Mouse (Mus musculus) embryonic facial prominence, embryonic 14.5 days (tissue): ENCODE measurements around the gene Sept9. TPM values are rescaled to one million over a fixed set of nuclear protein-coding genes. Genes with fewer than 3 reads are reported as not detected.

Source experiments
- ATAC-seq: fragments of 200-750 bp; cut with Nextera tagmentation; 2 replicates; pipeline ENCODE4 v1.8.0; 2017; ENCODE audit warnings: low read depth, moderate number of reproducible peaks, moderate TSS enrichment
- DNase-seq: peaks from one replicate; pipeline ENCODE4 v3.0.0-alpha.2; 2015; ENCODE audit warnings: low spot score
- H3K27ac ChIP-seq: fragments of 300-500 bp; sonication (generic); replicated peaks from 2 replicates; pipeline ENCODE4 v1.5.1; 2014; ENCODE audit warnings: low read depth, mild to moderate bottlenecking, low read length, moderate library complexity
- H3K27me3 ChIP-seq: fragments of 300-500 bp; sonication (generic); replicated peaks from 2 replicates; pipeline ENCODE4 v1.6.1; 2014; ENCODE audit warnings: low read length; ENCODE audit not compliant: control insufficient read depth, insufficient read depth
- H3K36me3 ChIP-seq: fragments of 300-500 bp; sonication (generic); 2 replicates; pipeline ENCODE4 v1.6.1; 2014; ENCODE audit warnings: low read length, mixed read lengths; ENCODE audit not compliant: control insufficient read depth, insufficient read depth
- H3K4me1 ChIP-seq: fragments of 300-500 bp; sonication (generic); 2 replicates; pipeline ENCODE4 v1.6.1; 2014; ENCODE audit warnings: antibody characterized with exemption, low read length; ENCODE audit not compliant: control insufficient read depth, insufficient read depth
- H3K4me2 ChIP-seq: fragments of 300-500 bp; sonication (generic); 2 replicates; pipeline ENCODE4 v1.6.1; 2014; ENCODE audit warnings: low read depth, mild to moderate bottlenecking, low read length, moderate library complexity, mixed read lengths
- H3K4me3 ChIP-seq: fragments of 300-500 bp; sonication (generic); 2 replicates; pipeline ENCODE4 v1.5.1; 2014; ENCODE audit warnings: low read depth, mild to moderate bottlenecking, low read length
- H3K9ac ChIP-seq: fragments of 300-500 bp; sonication (generic); 2 replicates; pipeline ENCODE4 v1.6.1; 2014; ENCODE audit warnings: low read depth, mild to moderate bottlenecking, low read length, moderate library complexity, mixed read lengths
- H3K9me3 ChIP-seq: fragments of 300-500 bp; sonication (generic); 2 replicates; pipeline ENCODE4 v1.6.1; 2016; ENCODE audit warnings: low read length; ENCODE audit not compliant: control insufficient read depth
- WGBS: fragments of 180-500 bp; shearing (Covaris S2); extraction: QIAGEN DNeasy Blood & Tissue Kit; methylation state at CpG from one replicate; pipeline ENCODE4 v1.1.7; 2014; 5-methylcytosine and 5-hydroxymethylcytosine counted together
- polyA plus RNA-seq: library from polyadenylated mRNA; unstranded; fragments of >200 nt; fragmentation: Nextera tagmentation; extraction: Ambion mirVana; gene quantifications from 2 replicates; pipeline ENCODE4 v1.2.1, GENCODE M21; 2014

The Sept9 gene
- polyA plus RNA-seq, 1 experiment from 2014 or later: 115 TPM

GRCm38 (mm10) chr11:117255108-117255489 lies 55.6 kb downstream of the Sept9 start:
- ATAC-seq: no peak
- H3K4me1 ChIP-seq: peaks cover 4% of the 10 kb centered on the region; the same call in 1 of the 2 replicates
- H3K9ac ChIP-seq: no peak overlapping the region
- H3K27me3 ChIP-seq: no peaks in the 10 kb centered on the region
- H3K4me2 ChIP-seq: no peak overlapping the region
- no peak overlapping the region for H3K27ac ChIP-seq
- DNase-seq: no peak
- H3K4me3 ChIP-seq: no peak overlapping the region
- WGBS: 73% methylated on average over 3 of the region's 3 CpGs
- H3K36me3 ChIP-seq: no peaks in the 10 kb centered on the region
- H3K9me3 ChIP-seq: no peaks in the 10 kb centered on the region

GRCm38 (mm10) chr11:117256088-117256487 lies 56.6 kb downstream of the Sept9 start:
- Histone ChIP-seq H3K27me3 (no peaks in the 10 kb centered on the region), H3K27ac (no peak overlapping the region), H3K9me3 (no peaks in the 10 kb centered on the region), H3K4me3 (no peak overlapping the region), H3K9ac (no peak overlapping the region), H3K36me3 (no peaks in the 10 kb centered on the region), H3K4me2 (no peak overlapping the region), H3K4me1 (peaks cover 4% of the 10 kb centered on the region; the same call in 1 of the 2 replicates)
- DNase-seq (no peak), ATAC-seq (no peak)
- 61% methylated on average over 9 of the region's 9 CpGs for WGBS

- no peak overlapping the region for H3K4me2 ChIP-seq
- H3K4me3 ChIP-seq: no peak overlapping the region
- no peak overlapping the region for H3K27ac ChIP-seq
- ATAC-seq: no peak
- no peaks in the 10 kb centered on the region for H3K36me3 ChIP-seq
- WGBS: 96% methylated on average over 6 of the region's 6 CpGs
- H3K9ac ChIP-seq: no peak overlapping the region
- H3K9me3 ChIP-seq: no peaks in the 10 kb centered on the region
- no peak for DNase-seq
- H3K27me3 ChIP-seq: no peaks in the 10 kb centered on the region
- peaks cover 4% of the 10 kb centered on the region; the same call in 1 of the 2 replicates for H3K4me1 ChIP-seq
Observed at GRCm38 (mm10) chr11:117256840-117257239, 57.4 kb downstream of the Sept9 start.

- no peak overlapping the region for H3K4me2 ChIP-seq
- no peak overlapping the region for H3K4me3 ChIP-seq
- WGBS: 90% methylated on average over 1 of the region's 1 CpGs
- H3K27me3 ChIP-seq: no peaks in the 10 kb centered on the region
- ATAC-seq (no peak), DNase-seq (no peak)
- no peaks in the 10 kb centered on the region for H3K36me3 ChIP-seq
- no peak overlapping the region for H3K27ac ChIP-seq
- H3K4me1 ChIP-seq: peaks cover 4% of the 10 kb centered on the region; the same call in 1 of the 2 replicates
- no peak overlapping the region for H3K9ac ChIP-seq
- H3K9me3 ChIP-seq: no peaks in the 10 kb centered on the region
Observed at GRCm38 (mm10) chr11:117257266-117257665, 57.8 kb downstream of the Sept9 start.

- Histone ChIP-seq H3K27me3 (no peaks in the 10 kb centered on the region), H3K36me3 (no peaks in the 10 kb centered on the region), H3K4me3 (no peak overlapping the region), H3K4me2 (no peak overlapping the region), H3K9ac (no peak overlapping the region), H3K4me1 (peaks cover 4% of the 10 kb centered on the region; the same call in 1 of the 2 replicates), H3K27ac (no peak overlapping the region), H3K9me3 (no peaks in the 10 kb centered on the region)
- no peak for DNase-seq
- no peak for ATAC-seq
Observed at GRCm38 (mm10) chr11:117257842-117258241, 58.4 kb downstream of the Sept9 start.

GRCm38 (mm10) chr11:117259178-117259960 lies 59.9 kb downstream of the Sept9 start:
- H3K27me3 ChIP-seq: no peaks in the 10 kb centered on the region
- H3K4me3 ChIP-seq: no peak overlapping the region
- no peaks in the 10 kb centered on the region for H3K9me3 ChIP-seq
- ATAC-seq (no peak), DNase-seq (no peak)
- WGBS: 78% methylated on average over 8 of the region's 9 CpGs
- peaks cover 17% of the 10 kb centered on the region for H3K4me1 ChIP-seq
- H3K27ac ChIP-seq: no peak overlapping the region
- H3K4me2 ChIP-seq: no peak overlapping the region
- H3K9ac ChIP-seq: no peak overlapping the region
- no peaks in the 10 kb centered on the region for H3K36me3 ChIP-seq

GRCm38 (mm10) chr11:117260631-117261030 lies 61.2 kb downstream of the Sept9 start:
- H3K4me2 ChIP-seq: no peak overlapping the region
- H3K9ac ChIP-seq: no peak overlapping the region
- H3K4me3 ChIP-seq: no peak overlapping the region
- DNase-seq (no peak), ATAC-seq (no peak)
- no peaks in the 10 kb centered on the region for H3K9me3 ChIP-seq
- H3K27ac ChIP-seq: 0 out of 2 replicates have a peak overlapping the region, but pooled peaks have one; percentile 31
- no peaks in the 10 kb centered on the region for H3K36me3 ChIP-seq
- 40% methylated on average over 8 of the region's 9 CpGs for WGBS
- peaks cover 26% of the 10 kb centered on the region for H3K4me1 ChIP-seq
- H3K27me3 ChIP-seq: no peaks in the 10 kb centered on the region

- ATAC-seq: no peak
- DNase-seq: no peak
- H3K9me3 ChIP-seq: no peaks in the 10 kb centered on the region
- no peak overlapping the region for H3K4me3 ChIP-seq
- H3K4me2 ChIP-seq: no peak overlapping the region
- 48% methylated on average over 9 of the region's 9 CpGs for WGBS
- H3K4me1 ChIP-seq: peaks cover 33% of the 10 kb centered on the region
- H3K36me3 ChIP-seq: no peaks in the 10 kb centered on the region
- H3K27ac ChIP-seq: peak overlapping the region; percentile 41
- no peaks in the 10 kb centered on the region for H3K27me3 ChIP-seq
- H3K9ac ChIP-seq: no peak overlapping the region
Observed at GRCm38 (mm10) chr11:117263096-117263808, 63.8 kb downstream of the Sept9 start.
